Mouse (Mus musculus): ENCODE data around the gene Zfp398.
"Not testable (repeated sequence)": the region's sequence is repeated elsewhere in the genome, so short reads cannot be mapped to it uniquely, and the experiment has no call there.

The Zfp398 gene

GRCm38 (mm10) chr6:47824241-47824640, 11.2 kb upstream of the Zfp398 start:
- no peak for DNase-seq (ENCODE audit: low read depth, low spot score)

- no peak for DNase-seq (ENCODE audit: low read depth, low spot score)
Observed at GRCm38 (mm10) chr6:47827462-47827861, 8.0 kb upstream of the Zfp398 start.

- DNase-seq (ENCODE audit: low read depth, low spot score): peak; percentile 73
Observed at GRCm38 (mm10) chr6:47828950-47829349, 6.5 kb upstream of the Zfp398 start.

GRCm38 (mm10) chr6:47830104-47831078, 5.1 kb upstream of the Zfp398 start, which contains the start of gene Zfp786:
Gene Zfp786 (minus strand): TSS chr6:47830867.
- DNase-seq (ENCODE audit: low read depth, low spot score): peak; percentile 89

- no peak for DNase-seq (ENCODE audit: low read depth, low spot score)
Observed at GRCm38 (mm10) chr6:47832220-47832619, 3.2 kb upstream of the Zfp398 start.

- DNase-seq (ENCODE audit: low read depth, low spot score): peak; percentile 64
Observed at GRCm38 (mm10) chr6:47835984-47836521, 592 bp downstream of the Zfp398 start.

GRCm38 (mm10) chr6:47837630-47838029, 2.2 kb downstream of the Zfp398 start:
- no peak for DNase-seq (ENCODE audit: low read depth, low spot score)

GRCm38 (mm10) chr6:47841077-47841476, 5.6 kb downstream of the Zfp398 start:
- no peak for DNase-seq (ENCODE audit: low read depth, low spot score)

GRCm38 (mm10) chr6:47841831-47842230, 6.4 kb downstream of the Zfp398 start:
- DNase-seq (ENCODE audit: low read depth, low spot score): no peak

GRCm38 (mm10) chr6:47842337-47842736, 6.9 kb downstream of the Zfp398 start:
- DNase-seq (ENCODE audit: low read depth, low spot score): no peak

GRCm38 (mm10) chr6:47845779-47846178, 10.3 kb downstream of the Zfp398 start:
- no peak for DNase-seq (ENCODE audit: low read depth, low spot score)

- DNase-seq (ENCODE audit: low read depth, low spot score): no peak
Observed at GRCm38 (mm10) chr6:47857241-47857640, 21.8 kb downstream of the Zfp398 start.

GRCm38 (mm10) chr6:47857729-47858128, 22.3 kb downstream of the Zfp398 start:
- not testable (repeated sequence) for DNase-seq (ENCODE audit: low read depth, low spot score)

- no peak for DNase-seq (ENCODE audit: low read depth, low spot score)
Observed at GRCm38 (mm10) chr6:47872266-47872665, 36.8 kb downstream of the Zfp398 start.

GRCm38 (mm10) chr6:47877058-47877457, 41.6 kb downstream of the Zfp398 start, which contains the start of gene Zfp282:
Gene Zfp282 (plus strand): TSS chr6:47877204.
- DNase-seq (ENCODE audit: low read depth, low spot score): no peak

GRCm38 (mm10) chr6:47877461-47878132, 42.1 kb downstream of the Zfp398 start:
- DNase-seq (ENCODE audit: low read depth, low spot score): peak; percentile 94

- DNase-seq (ENCODE audit: low read depth, low spot score): peak; percentile 59
Observed at GRCm38 (mm10) chr6:47878133-47878514, 42.7 kb downstream of the Zfp398 start.

GRCm38 (mm10) chr6:47878593-47878992, 43.1 kb downstream of the Zfp398 start:
- DNase-seq (ENCODE audit: low read depth, low spot score): peak; percentile 48

- peak; percentile 25 for DNase-seq (ENCODE audit: low read depth, low spot score)
Observed at GRCm38 (mm10) chr6:47879049-47879716, 43.7 kb downstream of the Zfp398 start.

GRCm38 (mm10) chr6:47880166-47880565, 44.7 kb downstream of the Zfp398 start:
- DNase-seq (ENCODE audit: low read depth, low spot score): no peak

GRCm38 (mm10) chr6:47888812-47889383, 53.4 kb downstream of the Zfp398 start:
- no peak for DNase-seq (ENCODE audit: low read depth, low spot score)
